Mouse (Mus musculus) ES-E14 (cell line): Measurements from ENCODE around the gene Reep1.

Source experiments
- HCFC1 ChIP-seq: IDR thresholded peaks from 2 replicates; pipeline ENCODE4 v1.6.1; 2012; ENCODE audit warnings: low read length, inconsistent platforms, borderline replicate concordance; ENCODE audit not compliant: insufficient read depth
- MAFK ChIP-seq: IDR thresholded peaks from 2 replicates; pipeline ENCODE4 v1.6.1; 2014; ENCODE audit warnings: mild to moderate bottlenecking, low read depth, low read length, inconsistent platforms; ENCODE audit not compliant: insufficient read depth

GRCm38 (mm10) chr6:71819764-71820292 lies 112.5 kb downstream of the Reep1 start:
- TF ChIP-seq HCFC1 (no peak), MAFK (no peak)
